Mouse (Mus musculus): ENCODE data around the gene Mcidas.
"Not testable (repeated sequence)": the region's sequence is repeated elsewhere in the genome, so short reads cannot be mapped to it uniquely, and the experiment has no call there.

The Mcidas gene

GRCm38 (mm10) chr13:113012683-113013082 is 19.0 kb downstream of the Mcidas start:
- DNase-seq (ENCODE audit: extremely low spot score, low read depth, low spot score) = no peak

- not testable (repeated sequence) for DNase-seq (ENCODE audit: extremely low spot score, low read depth, low spot score)
These were observed 19.7 kb downstream of the Mcidas start for GRCm38 (mm10) chr13:113013174-113013953.

GRCm38 (mm10) chr13:113021521-113021920 is 27.9 kb downstream of the Mcidas start:
- DNase-seq (ENCODE audit: extremely low spot score, low read depth, low spot score) = no peak

- DNase-seq (ENCODE audit: extremely low spot score, low read depth, low spot score) = no peak
These were observed 28.8 kb downstream of the Mcidas start for GRCm38 (mm10) chr13:113022467-113022866.

- DNase-seq (ENCODE audit: extremely low spot score, low read depth, low spot score) = no peak
These were observed 29.9 kb downstream of the Mcidas start for GRCm38 (mm10) chr13:113023274-113024143.

- DNase-seq (ENCODE audit: extremely low spot score, low read depth, low spot score) = no peak
These were observed 37.7 kb downstream of the Mcidas start for GRCm38 (mm10) chr13:113031351-113031750.

GRCm38 (mm10) chr13:113031792-113032571 is 38.3 kb downstream of the Mcidas start:
- no peak for DNase-seq (ENCODE audit: extremely low spot score, low read depth, low spot score)

- no peak for DNase-seq (ENCODE audit: extremely low spot score, low read depth, low spot score)
These were observed 39.2 kb downstream of the Mcidas start for GRCm38 (mm10) chr13:113032831-113033230.

- no peak for DNase-seq (ENCODE audit: extremely low spot score, low read depth, low spot score)
These were observed 40.7 kb downstream of the Mcidas start for GRCm38 (mm10) chr13:113034271-113034886.

GRCm38 (mm10) chr13:113034950-113035421 is 41.3 kb downstream of the Mcidas start, which contains the start of gene Cdc20b:
Gene Cdc20b (plus strand): TSS chr13:113035111.
- DNase-seq (ENCODE audit: extremely low spot score, low read depth, low spot score) = no peak

GRCm38 (mm10) chr13:113035852-113036251 is 42.2 kb downstream of the Mcidas start:
- peak; percentile 94 for DNase-seq (ENCODE audit: extremely low spot score, low read depth, low spot score)

- no peak for DNase-seq (ENCODE audit: extremely low spot score, low read depth, low spot score)
These were observed 51.2 kb downstream of the Mcidas start for GRCm38 (mm10) chr13:113044876-113045275.

GRCm38 (mm10) chr13:113045458-113046110 is 51.9 kb downstream of the Mcidas start:
- DNase-seq (ENCODE audit: extremely low spot score, low read depth, low spot score) = no peak

GRCm38 (mm10) chr13:113046211-113046883 is 52.7 kb downstream of the Mcidas start, which contains the start of gene Gpx8:
Gene Gpx8 (minus strand): TSS chr13:113046410.
- DNase-seq (ENCODE audit: extremely low spot score, low read depth, low spot score) = no peak

- no peak for DNase-seq (ENCODE audit: extremely low spot score, low read depth, low spot score)
These were observed 53.4 kb downstream of the Mcidas start for GRCm38 (mm10) chr13:113047018-113047417.

- no peak for DNase-seq (ENCODE audit: extremely low spot score, low read depth, low spot score)
These were observed 54.0 kb downstream of the Mcidas start for GRCm38 (mm10) chr13:113047647-113048046.
